Mouse (Mus musculus): ENCODE measurements around the gene Orc2. TPM values are rescaled to one million over a fixed set of nuclear protein-coding genes. Genes with fewer than 3 reads are reported as not detected.
A peak's percentile ranks its signal among the peaks of the same experiment; 100 is the strongest.

Orc2 gene
- total and polyA plus RNA-seq, 3 experiments, result 48.6 to 151 (median 99.1) TPM

DNA sequence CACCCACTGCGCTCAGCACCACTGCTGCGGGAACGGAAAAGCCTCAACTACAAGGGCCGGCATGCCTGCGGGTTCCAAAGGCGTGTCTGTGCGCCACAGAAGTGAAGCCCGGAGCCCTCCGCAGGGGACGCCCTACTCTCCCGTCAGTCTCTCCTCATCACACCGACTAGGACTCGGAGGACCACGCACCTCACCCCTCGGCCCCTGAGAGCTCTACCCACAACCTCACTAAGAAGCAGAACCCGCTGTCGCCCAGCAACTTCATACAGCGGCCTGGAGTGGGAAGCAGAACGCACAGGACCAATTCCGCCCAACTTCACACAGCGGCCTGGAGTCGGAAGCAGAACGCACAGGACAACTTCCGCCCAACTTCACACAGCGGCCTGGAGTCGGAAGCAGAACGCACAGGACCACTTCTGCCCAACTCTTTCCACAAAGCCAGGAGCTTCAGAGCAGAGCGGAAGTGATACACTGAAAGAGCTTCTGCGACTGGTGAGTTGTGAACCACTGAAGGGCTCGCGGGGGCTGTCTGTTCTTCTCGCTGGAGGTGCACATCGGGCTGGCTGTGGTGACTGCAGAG lies 59.7 kb downstream of the Orc2 start, which contains the start of the genes Nif3l1 and Ppil3 (continued):
- peak; percentile 40; the same call in 1 of the 2 replicates for TF ChIP-seq GABPA (IDR thresholded peaks at IDR 0.05; ENCODE audit: insufficient replicate concordance, low read depth, low read length)
- TF ChIP-seq ZNF384 (IDR thresholded peaks at IDR 0.05; ENCODE audit: low read depth, low read length), result no peak
- no peak for TF ChIP-seq USF1 (IDR thresholded peaks at IDR 0.05; ENCODE audit: low read depth, low read length)
- TF ChIP-seq ELF1 (IDR thresholded peaks at IDR 0.05; ENCODE audit: low read depth, low read length), result peak; percentile 91
- no peak for TF ChIP-seq JUN (IDR thresholded peaks at IDR 0.05; ENCODE audit: insufficient read depth, low read depth, low read length)
- TF ChIP-seq MEF2A (IDR thresholded peaks at IDR 0.05; ENCODE audit: borderline replicate concordance, low read depth, low read length), result peak; percentile 79; the same call in 1 of the 2 replicates
- TF ChIP-seq MAX (IDR thresholded peaks at IDR 0.05; ENCODE audit: low read length), result peak; percentile 42; the same call in 1 of the 2 replicates

- H3K27ac ChIP-seq (ENCODE audit: insufficient read depth, low read depth), result peak overlapping the region; percentile 69; the same call in 1 of the 2 replicates
Measured at GRCm38 (mm10) chr1:58444691-58445090, 60.2 kb downstream of the Orc2 start.

GRCm38 (mm10) chr1:58424551-58424950 lies 80.4 kb downstream of the Orc2 start:
- Histone ChIP-seq H3K79me2 (replicated peaks; ENCODE audit: control insufficient read depth, extremely low read depth, insufficient read depth, poor library complexity, severe bottlenecking) (peaks cover 34% of the 10 kb centered on the region), H3K9ac (ENCODE audit: insufficient read depth, low read depth) (peak overlapping the region; percentile 100), H3K36me3 (replicated peaks in 1 of 2; ENCODE audit: control insufficient read depth in 1 of 2, insufficient read depth in 1 of 2, low read length in 1 of 2) (peaks cover 15 to 36% of the 10 kb centered on the region in 2 experiments), H3K4me1 (ENCODE audit: control insufficient read depth in 1 of 2, insufficient read depth in 2 of 2) (peaks cover 6 to 26% of the 10 kb centered on the region in 2 experiments; a peak in 3 of 4 replicates), H3K27me3 (replicated peaks) (no peaks in the 10 kb centered on the region), H3K9me3 (replicated peaks; ENCODE audit: low read length) (no peaks in the 10 kb centered on the region), H3K27ac (ENCODE audit: insufficient read depth, low read depth) (no peak overlapping the region), H3K4me2 (ENCODE audit: insufficient read depth, low read depth, poor library complexity, severe bottlenecking) (no peak overlapping the region), H3K4me3 (replicated peaks in 1 of 3; ENCODE audit: low read depth in 2 of 3, low read length in 2 of 3, poor library complexity in 1 of 3) (no peak overlapping the region)
- in situ Hi-C loops (cut with MboI; ENCODE audit: low pct_ligation_motif_present, low pct_unique_long_range_greater_than_20kb, low sequenced_read_pairs), result no loop called here
- TF ChIP-seq PAX5 (IDR thresholded peaks at IDR 0.05; ENCODE audit: low read length) (no peak), RCOR1 (conservative IDR thresholded peaks at IDR 0.05; ENCODE audit: low read depth, low read length) (no peak), MXI1 (IDR thresholded peaks at IDR 0.05; ENCODE audit: low read depth, low read length) (no peak), MYC (IDR thresholded peaks at IDR 0.05; ENCODE audit: low read depth, low read length) (no peak), GABPA (IDR thresholded peaks at IDR 0.05; ENCODE audit: insufficient replicate concordance, low read depth, low read length) (no peak), CTCF (conservative IDR thresholded peaks at IDR 0.05 in 1 of 2, IDR thresholded peaks at IDR 0.05 in 1 of 2; ENCODE audit: low read depth in 2 of 2, low read length in 2 of 2) (no peak), HCFC1 (IDR thresholded peaks at IDR 0.05; ENCODE audit: low read depth, low read length) (no peak), POLR2AphosphoS2 (IDR thresholded peaks at IDR 0.05; ENCODE audit: low read depth, low read length) (no peak), RAD21 (IDR thresholded peaks at IDR 0.05; ENCODE audit: low read depth, low read length) (no peak), ZKSCAN1 (IDR thresholded peaks at IDR 0.05; ENCODE audit: borderline replicate concordance, low read depth, low read length) (no peak), EP300 (IDR thresholded peaks at IDR 0.05; ENCODE audit: low read length) (no peak)
- no peak for DNase-seq (ENCODE audit: extremely low read depth)
- dilution Hi-C loops (cut with MboI; ENCODE audit: extremely low pct_ligation_motif_present, extremely low pct_unique_long_range_greater_than_20kb, low sequenced_read_pairs), result no loop called here

More at GRCm38 (mm10) chr1:58444691-58445090, 60.2 kb downstream of the Orc2 start:
- Histone ChIP-seq H3K4me3 (replicated peaks in 1 of 3; ENCODE audit: low read depth in 2 of 3, low read length in 2 of 3, poor library complexity in 1 of 3) (peak overlapping the region; percentile 69 to 82 (median 74)), H3K4me2 (ENCODE audit: insufficient read depth, low read depth, poor library complexity, severe bottlenecking) (peak overlapping the region; percentile 81; the same call in 1 of the 2 replicates), H3K36me3 (replicated peaks in 1 of 2; ENCODE audit: control insufficient read depth in 1 of 2, insufficient read depth in 1 of 2, low read length in 1 of 2) (peaks cover 33 to 66% of the 10 kb centered on the region in 2 experiments), H3K9ac (ENCODE audit: insufficient read depth, low read depth) (peak overlapping the region; percentile 60), H3K79me2 (replicated peaks; ENCODE audit: control insufficient read depth, extremely low read depth, insufficient read depth, poor library complexity, severe bottlenecking) (peaks cover 37% of the 10 kb centered on the region), H3K4me1 (ENCODE audit: control insufficient read depth in 1 of 2, insufficient read depth in 2 of 2) (peaks cover 5 to 24% of the 10 kb centered on the region in 2 experiments), H3K27me3 (replicated peaks) (no peaks in the 10 kb centered on the region), H3K9me3 (replicated peaks; ENCODE audit: low read length) (no peaks in the 10 kb centered on the region)
- dilution Hi-C loops (cut with MboI; ENCODE audit: extremely low pct_ligation_motif_present, extremely low pct_unique_long_range_greater_than_20kb, low sequenced_read_pairs) (no loop called here), in situ Hi-C loops (cut with MboI; ENCODE audit: low pct_ligation_motif_present, low pct_unique_long_range_greater_than_20kb, low sequenced_read_pairs) (no loop called here)
- DNase-seq (ENCODE audit: extremely low read depth), result peak; percentile 15
- TF ChIP-seq CTCF (conservative IDR thresholded peaks at IDR 0.05 in 1 of 2, IDR thresholded peaks at IDR 0.05 in 1 of 2; ENCODE audit: low read depth in 2 of 2, low read length in 2 of 2) (no peak), NELFE (IDR thresholded peaks at IDR 0.05; ENCODE audit: low read depth, low read length) (no peak), JUND (conservative IDR thresholded peaks at IDR 0.05; ENCODE audit: low read depth, low read length) (no peak), SIN3A (IDR thresholded peaks at IDR 0.05; ENCODE audit: low read length) (no peak), JUN (IDR thresholded peaks at IDR 0.05; ENCODE audit: insufficient read depth, low read depth, low read length) (no peak), POLR2AphosphoS2 (IDR thresholded peaks at IDR 0.05; ENCODE audit: low read depth, low read length) (no peak), CHD2 (IDR thresholded peaks at IDR 0.05; ENCODE audit: low read length) (no peak), ZKSCAN1 (IDR thresholded peaks at IDR 0.05; ENCODE audit: borderline replicate concordance, low read depth, low read length) (no peak), IRF4 (IDR thresholded peaks at IDR 0.05; ENCODE audit: low read depth, low read length) (no peak), TBP (conservative IDR thresholded peaks at IDR 0.05; ENCODE audit: low read depth, low read length) (no peak), KAT2A (IDR thresholded peaks at IDR 0.05; ENCODE audit: insufficient replicate concordance, low read length) (no peak), MAX (IDR thresholded peaks at IDR 0.05; ENCODE audit: low read length) (no peak), EP300 (IDR thresholded peaks at IDR 0.05; ENCODE audit: low read length) (no peak), RCOR1 (conservative IDR thresholded peaks at IDR 0.05; ENCODE audit: low read depth, low read length) (no peak), ZC3H11A (IDR thresholded peaks at IDR 0.05; ENCODE audit: low read depth, low read length) (no peak), MAZ (IDR thresholded peaks at IDR 0.05; ENCODE audit: low read depth, low read length) (no peak), HCFC1 (IDR thresholded peaks at IDR 0.05; ENCODE audit: low read depth, low read length) (no peak), ZNF384 (IDR thresholded peaks at IDR 0.05; ENCODE audit: low read depth, low read length) (no peak), MYC (IDR thresholded peaks at IDR 0.05; ENCODE audit: low read depth, low read length) (no peak)
